Mouse (Mus musculus) large intestine, adult 2 months (tissue): Measurements from ENCODE around the gene Vkorc1. TPM values are rescaled to one million over a fixed set of nuclear protein-coding genes. Genes with fewer than 3 reads are reported as not detected.
"Not testable (repeated sequence)": the region's sequence is repeated elsewhere in the genome, so short reads cannot be mapped to it uniquely, and the experiment has no call there.

Experiments
- DNase-seq: peaks from one replicate; pipeline ENCODE4 v3.0.0-alpha.2; 2012; ENCODE audit warnings: low read depth, low spot score
- WGBS: fragments of 180-500 bp; shearing (Covaris S2); methylation state at CpG from one replicate; pipeline ENCODE4 v1.1.7; 2018; 5-methylcytosine and 5-hydroxymethylcytosine counted together
- polyA plus RNA-seq: library from polyadenylated mRNA; depleted of rRNA; stranded (reverse); fragments of >200 nt; gene quantifications from 2 replicates; pipeline ENCODE4 v1.2.3, GENCODE M21; 2012; rRNA removed

Gene Vkorc1
- 69.3 and 83.9 TPM in 2 replicates for polyA plus RNA-seq

DNA sequence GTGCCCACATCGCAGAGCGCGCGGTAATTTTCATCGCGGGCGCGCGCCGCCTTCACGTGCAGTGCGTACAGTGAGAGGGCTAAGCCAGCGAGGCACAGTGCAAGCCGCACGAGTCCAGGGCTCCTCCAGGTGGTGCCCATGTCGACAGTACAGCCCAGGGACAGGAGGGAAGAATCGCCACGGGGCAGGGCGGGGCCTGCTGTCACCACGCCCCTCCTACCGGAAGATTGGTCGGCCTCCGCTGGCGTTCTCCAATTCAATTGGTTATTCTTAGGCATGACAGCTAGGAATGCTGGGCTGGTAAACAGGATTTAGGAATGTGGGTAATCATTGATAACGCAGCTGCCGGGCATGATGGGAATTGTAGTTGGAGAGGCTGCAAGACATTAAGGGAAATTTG is at the start of gene Vkorc1, which contains the start of gene Gm21974:
Vkorc1 (minus strand) TSS at position 176 of the 400 bp plus-strand sequence.
Gm21974 (minus strand) TSS at position 13 of the 400 bp plus-strand sequence.
- WGBS: 1% methylated on average over 26 of the region's 26 CpGs
- DNase-seq: peak; percentile 85

DNA sequence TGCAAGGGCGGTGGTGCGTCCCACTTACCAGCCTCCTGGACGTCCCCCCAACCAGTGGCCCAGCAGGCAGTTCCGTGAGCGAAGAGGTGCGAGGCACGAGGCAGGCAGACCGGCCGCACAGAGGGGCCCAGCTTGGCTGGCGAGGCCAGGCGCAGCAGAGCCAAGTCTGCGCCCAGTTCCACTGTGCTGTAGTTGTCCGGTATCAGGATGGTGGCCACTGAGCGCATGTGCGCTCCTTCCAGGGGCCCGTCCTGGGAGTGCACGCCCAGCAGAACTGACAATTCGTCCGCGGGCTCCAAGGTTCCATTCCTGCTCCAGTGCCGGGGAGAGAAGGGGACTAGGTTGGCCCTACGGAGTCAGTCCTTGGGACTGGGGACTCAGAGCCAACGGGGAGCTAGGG is 49.2 kb upstream of the Vkorc1 start:
- 21% methylated on average over 23 of the region's 23 CpGs for WGBS
- DNase-seq: no peak

DNA sequence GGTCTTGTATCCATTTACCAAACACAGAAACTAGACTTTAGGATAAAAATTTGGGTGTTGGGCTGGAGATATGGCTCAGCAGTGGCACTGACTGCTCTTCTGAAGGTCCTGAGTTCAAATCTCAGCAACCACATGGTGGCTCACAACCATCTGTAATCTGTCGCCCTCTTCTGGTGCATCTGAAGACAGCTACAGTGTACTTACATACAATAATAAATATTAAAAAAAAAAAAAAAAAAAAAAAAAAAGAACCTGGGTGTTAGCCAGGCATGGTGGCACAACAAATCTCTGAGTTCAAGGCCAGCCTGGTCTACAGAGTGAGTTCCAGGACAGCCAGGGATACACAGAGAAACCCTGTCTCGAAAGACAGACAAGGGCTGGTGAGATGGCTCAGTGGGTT is 46.7 kb upstream of the Vkorc1 start:
- not testable (repeated sequence) for DNase-seq
- WGBS: 44% methylated on average over 2 of the region's 2 CpGs

DNA sequence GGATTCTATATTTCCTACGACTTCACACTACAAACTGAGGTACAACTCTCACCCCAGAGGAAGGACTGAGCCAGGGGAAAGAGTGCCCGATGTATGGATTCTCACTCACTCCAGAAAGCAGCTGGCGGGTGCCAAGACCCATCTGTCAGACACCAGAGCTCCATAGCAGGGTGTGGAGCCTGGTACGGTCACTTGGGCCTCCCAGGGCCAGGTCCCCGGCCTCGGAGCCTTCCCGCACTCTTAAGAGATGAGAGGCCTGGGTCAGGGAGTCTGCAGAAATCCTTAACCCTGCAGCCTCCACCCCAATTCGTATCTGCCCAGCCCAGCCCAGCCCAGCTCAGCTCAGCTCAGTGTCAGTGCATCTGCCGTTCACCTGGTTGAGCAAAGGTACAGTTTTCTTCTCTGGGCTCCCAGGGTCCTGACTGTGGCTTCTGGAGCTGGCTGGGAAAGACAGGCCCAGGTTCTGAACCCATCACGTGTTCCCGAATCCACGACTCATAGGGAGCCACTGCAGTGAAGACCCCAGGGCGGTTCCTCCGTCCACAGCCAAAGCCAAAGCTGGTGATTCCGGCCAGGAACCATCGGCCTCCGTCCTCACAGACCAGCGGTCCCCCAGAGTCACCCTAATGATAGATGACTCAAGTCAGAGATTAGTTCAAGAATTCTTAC is 40.9 kb upstream of the Vkorc1 start:
- WGBS: 60% methylated on average over 18 of the region's 18 CpGs
- no peak for DNase-seq

DNA sequence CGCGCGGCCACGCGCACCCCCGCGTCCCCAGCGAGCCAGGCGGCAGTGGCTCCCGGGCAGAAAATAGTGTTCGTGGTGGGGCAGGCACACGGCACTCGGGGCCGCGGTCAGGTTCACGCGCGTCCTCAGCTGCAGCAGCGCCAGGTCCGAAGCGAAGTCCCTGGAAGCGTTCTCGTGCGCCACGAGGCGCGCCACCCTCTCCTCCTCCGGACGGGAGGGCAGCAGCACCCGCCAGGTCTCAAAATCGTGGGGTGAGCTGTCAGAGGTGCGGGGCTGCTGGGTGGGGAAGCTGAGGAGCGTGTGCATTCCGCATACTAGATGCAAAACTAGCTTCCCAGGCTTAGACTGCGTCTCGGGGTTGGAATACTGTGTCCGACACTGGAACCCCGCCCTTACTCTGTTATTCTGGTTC is 40.3 kb upstream of the Vkorc1 start:
- no peak for DNase-seq
- under 1% methylated on average over 38 of the region's 38 CpGs for WGBS

DNA sequence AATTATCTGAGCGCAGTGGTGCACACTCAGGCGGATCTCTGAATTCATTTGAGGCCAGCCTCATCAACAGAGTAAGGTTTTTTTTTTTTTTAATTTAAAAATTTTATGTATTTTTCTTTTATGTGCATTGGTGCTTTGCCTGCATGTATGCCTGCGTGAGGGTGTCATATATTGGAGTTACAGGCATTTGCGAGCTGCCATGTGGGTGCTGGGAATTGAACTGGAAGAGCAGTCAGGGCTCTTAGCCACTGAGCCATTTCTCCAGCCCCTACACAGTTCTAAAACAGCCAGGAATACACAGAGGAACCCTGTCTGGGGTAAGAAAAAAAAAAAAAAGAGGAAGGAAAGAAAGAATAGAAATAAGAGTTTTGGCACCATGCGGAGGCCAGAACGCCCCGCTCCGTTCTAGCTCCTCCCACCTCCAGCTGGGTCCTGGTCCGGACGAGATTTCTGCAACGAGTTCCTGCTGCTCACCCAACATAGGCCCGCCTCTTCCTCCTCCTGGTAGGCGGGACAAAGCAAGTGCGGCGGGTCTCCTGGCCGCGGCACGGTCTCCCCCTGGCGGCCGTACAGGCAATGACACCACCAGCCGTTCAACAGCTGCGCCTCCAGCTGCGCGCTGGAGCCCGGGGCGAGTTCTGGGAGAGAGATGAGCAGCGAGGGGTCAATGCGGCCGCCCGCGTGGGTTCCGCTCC is 39.8 kb upstream of the Vkorc1 start:
- 6% methylated on average over 32 of the region's 32 CpGs for WGBS
- no peak for DNase-seq

DNA sequence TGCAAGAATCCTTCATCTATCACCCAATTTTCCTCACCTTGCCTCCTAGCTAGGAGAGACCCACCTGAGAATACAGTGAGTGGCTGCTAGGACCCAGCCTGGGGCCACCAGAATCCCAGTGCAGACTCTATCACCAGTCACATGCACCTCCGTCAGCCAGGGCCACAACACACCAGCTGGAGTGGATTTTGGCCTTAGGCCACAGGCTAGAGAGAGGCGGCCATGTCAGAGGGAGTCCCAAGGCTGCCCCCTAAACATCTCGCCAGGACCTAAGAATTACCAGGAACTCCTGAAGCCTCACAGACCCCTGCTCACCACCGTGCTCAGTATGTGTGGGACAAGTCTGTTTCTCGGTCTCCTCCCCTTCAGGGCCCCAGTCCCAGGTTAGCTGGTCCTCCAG is 38.7 kb upstream of the Vkorc1 start:
- WGBS: 86% methylated on average over 5 of the region's 5 CpGs
- no peak for DNase-seq

DNA sequence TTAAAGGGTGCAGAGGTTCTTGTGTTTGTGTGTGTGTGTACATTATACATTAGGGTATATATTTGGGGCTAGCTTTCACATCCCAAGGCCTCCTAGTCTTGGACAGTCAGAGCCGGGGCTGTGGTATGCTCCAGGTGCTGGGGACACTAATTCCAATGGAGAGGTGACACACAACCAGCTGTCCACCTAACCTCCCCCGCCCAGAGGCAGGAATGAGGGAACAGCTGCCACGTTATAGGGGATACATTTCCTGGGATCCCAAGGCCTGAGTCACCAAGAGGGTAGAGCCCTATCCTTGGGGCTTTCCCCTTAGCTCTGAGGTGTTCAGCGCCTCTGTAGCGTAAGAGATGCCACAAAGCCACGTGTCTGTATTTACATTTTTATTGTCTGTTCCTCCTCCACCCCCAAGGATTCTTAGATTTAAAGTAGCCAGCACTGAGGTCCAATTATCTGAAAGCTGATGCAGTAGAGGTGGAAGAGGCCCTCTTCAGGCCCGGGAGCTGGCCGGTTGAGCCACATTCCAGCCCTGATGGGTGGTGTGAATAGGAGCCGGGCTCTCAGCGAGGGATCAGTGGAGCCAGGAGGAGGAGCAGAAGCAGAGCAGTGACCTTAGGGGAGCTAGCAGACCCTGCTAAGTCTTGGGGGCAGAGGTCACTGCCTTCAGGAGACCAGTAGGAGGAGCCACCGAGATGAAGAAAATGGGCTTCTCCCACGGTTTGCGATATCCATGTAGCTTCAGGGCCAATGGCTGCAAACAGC is 37.0 kb upstream of the Vkorc1 start:
- 22% methylated on average over 13 of the region's 13 CpGs for WGBS
- DNase-seq: no peak

DNA sequence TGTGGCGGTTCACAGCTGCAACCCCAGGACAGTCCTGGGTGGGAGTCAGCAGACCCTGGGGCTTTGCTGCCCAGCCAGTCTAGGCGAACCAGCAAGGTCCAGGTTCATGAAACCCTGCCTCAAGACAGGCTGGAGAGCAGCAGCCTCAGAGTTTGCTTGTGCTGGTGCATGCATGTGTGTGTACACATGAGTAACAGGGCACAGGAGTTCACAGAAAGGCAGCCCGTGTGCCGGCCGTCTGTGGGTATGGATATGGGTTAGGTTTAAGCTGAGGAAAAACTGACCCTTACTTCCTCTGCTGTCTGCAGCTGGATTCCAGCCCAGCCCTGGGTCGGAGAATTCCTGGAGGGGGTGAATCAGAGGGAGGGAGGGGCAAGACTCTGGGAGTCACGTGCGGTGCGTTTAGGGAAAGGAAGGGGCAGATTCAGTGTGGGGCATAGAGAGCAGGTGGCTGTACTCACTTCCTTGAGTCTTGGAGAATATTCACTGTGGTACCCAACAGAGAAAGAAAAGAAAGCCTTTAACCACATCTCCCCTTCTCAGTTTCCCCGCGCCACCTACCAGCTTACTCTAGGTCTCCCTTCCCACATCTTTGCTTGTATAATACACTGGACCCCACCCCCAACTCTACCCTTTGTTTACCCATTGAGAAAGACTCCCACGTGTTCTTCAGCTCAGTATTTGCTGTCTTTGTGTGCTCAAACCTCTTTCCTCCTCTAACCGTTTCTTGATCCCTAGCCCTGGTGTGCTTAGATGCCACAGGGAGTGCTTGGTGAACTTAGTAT is 36.1 kb upstream of the Vkorc1 start:
- no peak for DNase-seq

DNA sequence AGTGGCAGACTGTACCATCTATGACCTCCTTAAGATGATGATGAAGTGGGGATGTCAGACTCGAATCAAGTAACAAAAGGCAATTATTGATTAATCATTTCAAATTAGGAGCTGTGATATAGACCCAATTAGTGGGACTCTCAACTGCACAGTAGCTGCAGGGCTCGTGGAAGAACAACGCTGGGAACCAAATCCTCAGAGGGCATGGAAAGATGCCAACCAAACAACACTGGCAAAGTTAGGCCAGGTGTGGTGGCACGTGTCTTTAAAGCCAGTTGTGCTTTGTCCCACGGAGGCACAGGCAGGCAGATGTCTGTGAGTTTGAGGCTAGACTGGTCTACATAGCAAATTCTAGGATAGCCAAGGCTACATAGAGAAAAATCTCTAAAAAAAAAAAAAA is 35.2 kb upstream of the Vkorc1 start:
- DNase-seq: no peak
- 32% methylated on average over 5 of the region's 5 CpGs for WGBS

More for the DNA sequence above, 36.1 kb upstream of the Vkorc1 start:
- 15% methylated on average over 13 of the region's 13 CpGs for WGBS

DNA sequence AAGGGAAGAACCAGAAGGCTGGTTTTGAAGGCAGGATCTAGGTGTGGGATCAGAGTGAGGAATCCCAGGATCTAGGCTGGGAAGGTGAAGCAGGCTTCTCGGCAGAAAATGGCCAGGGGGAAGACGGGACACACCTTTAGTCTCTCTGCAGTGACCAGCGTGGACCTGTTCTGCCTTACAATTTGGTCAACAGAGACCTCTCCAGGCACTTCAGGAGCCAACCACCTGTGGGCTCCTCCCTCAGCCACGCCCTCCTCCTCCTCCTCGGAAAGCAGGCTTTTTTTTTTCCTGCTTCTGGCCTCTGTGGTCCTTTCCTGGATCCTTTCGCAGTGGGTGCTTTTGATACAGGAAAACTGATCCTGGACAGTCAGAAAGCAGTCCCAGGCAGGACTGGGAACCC is 34.5 kb upstream of the Vkorc1 start, which contains the start of gene Prss8:
Prss8 (minus strand) TSS at position 182 of the 400 bp plus-strand sequence.
- no peak for DNase-seq
- 22% methylated on average over 6 of the region's 6 CpGs for WGBS

DNA sequence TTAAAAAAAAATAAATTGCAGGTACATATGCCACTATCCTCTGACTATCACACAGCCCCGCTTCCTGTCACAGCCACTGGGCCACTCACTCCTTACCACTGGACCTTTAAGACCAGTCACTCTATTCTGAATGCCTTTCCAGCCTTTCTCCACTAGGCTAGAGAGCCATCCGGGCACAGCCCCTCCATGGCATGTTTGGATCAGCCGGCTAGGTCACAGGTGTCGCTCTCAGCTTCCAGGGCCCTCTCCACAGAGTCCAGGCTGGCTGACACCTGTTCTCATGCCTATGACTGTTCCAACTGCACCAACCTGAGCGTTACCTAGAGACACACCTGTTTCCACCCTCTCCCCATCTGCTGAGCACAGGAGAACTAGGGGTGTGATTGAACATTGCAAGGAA is 33.2 kb upstream of the Vkorc1 start:
- no peak for DNase-seq
- 25% methylated on average over 5 of the region's 5 CpGs for WGBS

DNA sequence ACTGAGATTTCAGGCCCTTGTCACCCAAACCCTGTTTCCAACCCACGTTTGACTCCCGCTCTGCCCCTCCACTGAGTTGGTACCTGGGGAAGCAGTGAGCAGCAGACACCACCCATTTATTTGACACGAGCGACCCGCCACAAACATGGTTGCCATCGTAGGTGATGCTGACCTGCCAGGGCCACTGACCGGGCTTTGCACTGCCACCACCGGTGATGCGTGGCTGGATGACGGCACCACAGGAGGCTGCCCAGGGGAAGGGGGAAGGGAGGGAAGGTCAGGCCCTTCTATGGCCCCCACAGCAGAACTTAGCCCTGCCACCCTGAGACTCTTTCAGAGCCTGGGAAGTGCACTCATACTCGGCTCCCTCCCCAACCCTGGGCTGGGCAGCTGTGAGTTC is 32.3 kb upstream of the Vkorc1 start:
- WGBS: 56% methylated on average over 11 of the region's 11 CpGs
- DNase-seq: no peak

DNA sequence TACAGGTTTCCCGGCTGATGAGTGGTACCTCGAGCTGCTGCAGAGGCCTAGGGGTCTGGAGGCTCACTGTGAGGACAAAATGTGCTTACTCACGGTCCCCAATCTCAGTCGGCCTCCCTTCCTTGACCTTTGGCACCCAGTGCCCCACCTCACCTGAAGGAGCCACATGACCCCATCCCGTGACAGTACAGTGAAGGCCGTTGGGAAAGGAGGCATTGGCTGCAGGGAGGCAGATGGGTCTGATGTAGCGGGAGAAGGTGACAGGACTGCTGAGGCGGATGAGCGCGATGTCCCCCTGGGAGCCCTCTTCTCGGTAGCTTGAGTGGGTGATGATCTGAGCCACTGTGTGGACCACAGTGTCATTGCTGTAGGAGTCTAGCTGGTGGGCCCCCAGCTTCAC is 31.4 kb upstream of the Vkorc1 start:
- WGBS: 53% methylated on average over 11 of the region's 11 CpGs
- DNase-seq: no peak

DNA sequence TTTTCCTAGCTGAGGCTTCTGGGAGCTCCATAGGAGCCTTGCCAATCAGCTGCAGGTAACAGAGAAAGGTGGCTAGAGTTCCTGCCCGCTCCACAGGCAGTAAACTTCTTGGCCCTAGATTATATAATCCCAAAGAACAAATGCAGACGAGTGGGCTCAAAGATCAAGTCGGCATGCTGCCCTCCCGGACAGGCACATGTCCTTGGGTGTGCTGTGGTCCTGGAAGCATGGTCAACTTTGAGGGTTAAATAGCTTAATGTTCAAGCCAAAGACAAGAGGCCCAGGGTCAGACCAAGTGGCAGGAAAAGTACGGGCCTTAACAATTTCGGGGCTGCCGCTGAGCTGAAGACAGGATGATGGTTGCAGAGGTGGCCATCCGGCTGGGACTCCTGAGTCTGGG is 30.6 kb upstream of the Vkorc1 start:
- WGBS: 49% methylated on average over 8 of the region's 8 CpGs

DNA sequence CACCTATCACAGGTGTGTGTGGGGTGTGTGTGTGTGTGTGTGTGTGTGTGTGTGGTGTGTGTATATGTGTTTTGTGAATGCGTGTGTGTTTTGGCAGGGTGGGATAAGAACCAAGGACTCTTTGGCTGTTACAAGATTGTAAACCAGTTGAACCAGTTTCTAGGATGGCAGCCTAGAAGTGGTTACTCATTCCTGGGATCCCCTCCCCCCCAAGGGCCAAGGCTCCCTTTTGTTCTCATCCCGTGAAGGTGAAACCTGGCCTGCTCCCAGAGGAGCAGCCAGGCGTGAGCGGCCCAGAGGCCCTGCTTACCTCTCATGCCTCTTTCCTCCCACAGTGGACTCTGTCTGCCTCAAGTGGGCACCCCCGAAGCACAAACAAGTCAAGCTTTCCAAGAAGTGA is 29.8 kb upstream of the Vkorc1 start:
- 37% methylated on average over 5 of the region's 5 CpGs for WGBS
- DNase-seq: no peak

More for the DNA sequence above, 30.6 kb upstream of the Vkorc1 start:
- no peak for DNase-seq

DNA sequence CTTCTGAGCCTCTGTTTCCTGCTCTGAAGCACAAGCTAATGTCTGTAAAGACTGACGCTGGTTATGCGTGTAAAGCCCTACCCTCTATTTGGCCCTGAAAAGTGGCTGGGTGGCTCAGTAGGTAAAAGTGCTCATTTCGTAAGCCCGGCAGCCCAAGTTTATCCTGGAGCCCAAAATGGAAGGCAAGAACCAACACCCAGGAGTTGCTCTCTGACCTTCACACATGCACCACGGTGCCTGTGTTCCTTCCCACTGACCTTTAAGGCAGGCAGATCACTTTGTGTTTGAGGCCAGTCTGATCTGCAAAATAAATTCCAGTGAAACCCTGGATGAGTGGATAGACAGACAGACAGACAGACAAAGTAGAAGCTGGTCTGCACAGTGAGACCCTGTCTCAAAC is 28.3 kb upstream of the Vkorc1 start:
- DNase-seq: no peak
- WGBS: 35% methylated on average over 5 of the region's 5 CpGs

DNA sequence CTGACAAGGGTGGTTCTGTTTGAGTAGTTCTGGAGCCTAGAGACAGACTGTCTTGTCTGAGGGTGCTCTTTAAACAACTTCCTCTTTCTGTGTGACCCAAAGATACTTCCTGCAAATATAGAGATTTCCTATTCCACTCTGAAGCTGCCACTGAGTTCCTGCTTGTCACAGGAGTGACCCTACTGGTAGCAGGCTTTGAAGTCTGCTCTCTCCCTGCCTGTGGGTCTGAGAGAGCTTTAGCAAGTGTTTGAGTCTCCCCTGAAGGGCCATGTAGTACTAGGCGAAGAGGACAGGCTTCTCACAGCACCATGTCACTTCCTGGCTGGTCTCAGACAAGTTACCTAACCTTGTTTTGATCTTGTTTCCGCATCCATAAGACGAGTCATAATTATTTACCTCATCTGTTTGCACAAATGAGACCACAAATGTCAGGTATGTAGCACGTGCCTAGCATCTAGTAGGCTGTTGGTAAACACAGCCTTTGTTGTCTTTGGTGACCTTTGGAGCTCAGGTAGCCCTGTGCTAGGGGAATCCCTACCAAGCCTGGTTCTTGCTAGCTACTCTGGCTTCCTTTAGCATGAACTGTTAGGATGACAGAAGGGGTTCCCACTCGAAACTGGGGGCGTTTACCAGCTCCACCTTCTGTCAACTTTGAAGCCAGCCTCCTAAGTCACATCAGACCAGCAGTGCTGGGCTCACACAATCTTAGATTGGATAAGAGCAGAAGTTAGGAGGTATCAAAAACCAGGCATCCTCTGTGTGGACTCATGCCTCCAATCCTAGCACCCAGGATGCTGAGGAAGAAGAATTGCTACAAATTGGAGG is 27.2 kb upstream of the Vkorc1 start:
- DNase-seq: no peak
- WGBS: 21% methylated on average over 6 of the region's 6 CpGs

DNA sequence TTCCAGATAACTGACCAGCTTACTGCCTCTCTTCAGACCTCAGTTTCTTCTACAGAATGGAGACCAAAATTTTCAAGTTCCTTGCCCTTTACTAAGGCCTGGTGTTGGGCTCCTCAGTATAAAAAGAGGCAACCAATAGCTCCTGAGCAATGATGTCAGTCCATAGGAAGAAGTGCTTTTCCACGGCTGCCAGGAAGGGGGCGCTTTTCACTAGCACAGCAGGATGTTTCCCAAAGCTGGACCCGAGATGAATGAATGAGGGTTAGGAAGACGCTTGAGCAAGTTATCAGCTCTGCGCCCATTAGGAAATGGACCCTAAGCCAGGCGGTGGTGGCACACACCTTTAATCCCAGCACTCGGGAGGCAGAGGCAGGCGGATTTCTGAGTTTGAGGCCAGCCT is 26.1 kb upstream of the Vkorc1 start:
- no peak for DNase-seq
- 47% methylated on average over 8 of the region's 8 CpGs for WGBS
